Mouse (Mus musculus) G1E (cell line): Measurements from ENCODE around the gene Edem2.

Experiments
- CTCF ChIP-seq: IDR thresholded peaks from 2 replicates; pipeline ENCODE4 v1.5.1; 2012; ENCODE audit warnings: low read depth, low read length, inconsistent platforms, mixed read lengths
- POLR2AphosphoS5 ChIP-seq: IDR thresholded peaks from 2 replicates; pipeline ENCODE4 v1.6.1; 2012; ENCODE audit warnings: low read depth, low read length, inconsistent platforms; ENCODE audit not compliant: insufficient replicate concordance

GRCm38 (mm10) chr2:155655759-155656372 lies 73.4 kb downstream of the Edem2 start:
- TF ChIP-seq CTCF (no peak), POLR2AphosphoS5 (no peak)
